Mouse (Mus musculus) neural tube, embryonic 14.5 days (tissue): ENCODE measurements around the gene Smox. TPM values are rescaled to one million over a fixed set of nuclear protein-coding genes. Genes with fewer than 3 reads are reported as not detected.
A peak's percentile ranks its signal among the peaks of the same experiment; 100 is the strongest.

ENCODE experiments used
- ATAC-seq: fragments of 200-750 bp; cut with Nextera tagmentation; 2 replicates; pipeline ENCODE4 v1.8.0; 2017; ENCODE audit warnings: low read depth, mild to moderate bottlenecking, moderate TSS enrichment, moderate library complexity
- H3K27ac ChIP-seq: fragments of 300-500 bp; sonication (generic); 2 replicates; pipeline ENCODE4 v1.5.1; 2014; ENCODE audit warnings: low read depth, mild to moderate bottlenecking, control low read depth, low read length, moderate library complexity, mixed read lengths
- H3K27me3 ChIP-seq: fragments of 300-500 bp; sonication (generic); 2 replicates; pipeline ENCODE4 v1.6.1; 2014; ENCODE audit warnings: low read length; ENCODE audit not compliant: control insufficient read depth, insufficient read depth
- H3K36me3 ChIP-seq: fragments of 300-500 bp; sonication (generic); 2 replicates; pipeline ENCODE4 v1.6.1; 2014; ENCODE audit warnings: low read length, mixed read lengths; ENCODE audit not compliant: control insufficient read depth, insufficient read depth
- H3K4me1 ChIP-seq: fragments of 300-500 bp; sonication (generic); 2 replicates; pipeline ENCODE4 v1.6.1; 2014; ENCODE audit warnings: low read length; ENCODE audit not compliant: control insufficient read depth, insufficient read depth
- H3K4me2 ChIP-seq: fragments of 300-500 bp; sonication (generic); 2 replicates; pipeline ENCODE4 v1.6.1; 2014; ENCODE audit warnings: mild to moderate bottlenecking, low read depth, low read length, control low read depth
- H3K4me3 ChIP-seq: fragments of 300-500 bp; sonication (generic); 2 replicates; pipeline ENCODE4 v1.5.1; 2014; ENCODE audit warnings: low read depth, low read length, control low read depth, mixed read lengths
- H3K9ac ChIP-seq: fragments of 300-500 bp; sonication (generic); replicated peaks from 2 replicates; pipeline ENCODE4 v1.6.1; 2014; ENCODE audit warnings: low read depth, mild to moderate bottlenecking, control low read depth, low read length, mixed read lengths
- H3K9me3 ChIP-seq: fragments of 300-500 bp; sonication (generic); 2 replicates; pipeline ENCODE4 v1.6.1; 2016; ENCODE audit warnings: low read length; ENCODE audit not compliant: control insufficient read depth
- WGBS: fragments of 180-500 bp; shearing (Covaris S2); extraction: QIAGEN DNeasy Blood & Tissue Kit; methylation state at CpG from one replicate; pipeline ENCODE4 v1.1.7; 2014; 5-methylcytosine and 5-hydroxymethylcytosine counted together
- polyA plus RNA-seq: library from polyadenylated mRNA; unstranded; fragments of >200 nt; fragmentation: Nextera tagmentation; extraction: Ambion mirVana; gene quantifications from 2 replicates; pipeline ENCODE4 v1.2.1, GENCODE M21; 2014

The Smox gene
- polyA plus RNA-seq, 1 experiment from 2014 or later: 28.9 TPM

- H3K4me3 ChIP-seq: no peak overlapping the region
- no peak overlapping the region for H3K27ac ChIP-seq
- H3K36me3 ChIP-seq: no peaks in the 10 kb centered on the region
- WGBS: 32% methylated on average over 2 of the region's 2 CpGs
- 0 out of 2 replicates have a peak, but pooled peaks cover 9% of the 10 kb centered on the region for H3K4me1 ChIP-seq
- no peak overlapping the region for H3K9ac ChIP-seq
- no peak overlapping the region for H3K4me2 ChIP-seq
- no peaks in the 10 kb centered on the region for H3K9me3 ChIP-seq
- no peak for ATAC-seq
- H3K27me3 ChIP-seq: no peaks in the 10 kb centered on the region
Measured at GRCm38 (mm10) chr2:131513477-131513876, 22.2 kb downstream of the Smox start.

- Histone ChIP-seq H3K9me3 (no peaks in the 10 kb centered on the region), H3K27ac (no peak overlapping the region), H3K9ac (no peak overlapping the region), H3K27me3 (no peaks in the 10 kb centered on the region), H3K4me2 (no peak overlapping the region), H3K4me3 (no peak overlapping the region), H3K36me3 (no peaks in the 10 kb centered on the region), H3K4me1 (0 out of 2 replicates have a peak, but pooled peaks cover 8% of the 10 kb centered on the region)
- WGBS: 86% methylated on average over 4 of the region's 4 CpGs
- no peak for ATAC-seq
Measured at GRCm38 (mm10) chr2:131514055-131514621, 22.8 kb downstream of the Smox start.

- H3K4me2 ChIP-seq: no peak overlapping the region
- H3K27ac ChIP-seq: no peak overlapping the region
- no peaks in the 10 kb centered on the region for H3K27me3 ChIP-seq
- H3K36me3 ChIP-seq: no peaks in the 10 kb centered on the region
- 87% methylated on average over 4 of the region's 4 CpGs for WGBS
- no peaks in the 10 kb centered on the region for H3K4me1 ChIP-seq
- no peak overlapping the region for H3K4me3 ChIP-seq
- no peaks in the 10 kb centered on the region for H3K9me3 ChIP-seq
- ATAC-seq: no peak
- H3K9ac ChIP-seq: no peak overlapping the region
Measured at GRCm38 (mm10) chr2:131517550-131517949, 26.3 kb downstream of the Smox start.

- no peak overlapping the region for H3K27ac ChIP-seq
- 68% methylated on average over 3 of the region's 3 CpGs for WGBS
- H3K9ac ChIP-seq: no peak overlapping the region
- H3K36me3 ChIP-seq: no peaks in the 10 kb centered on the region
- no peaks in the 10 kb centered on the region for H3K4me1 ChIP-seq
- ATAC-seq: no peak
- no peaks in the 10 kb centered on the region for H3K27me3 ChIP-seq
- no peaks in the 10 kb centered on the region for H3K9me3 ChIP-seq
- H3K4me2 ChIP-seq: no peak overlapping the region
- H3K4me3 ChIP-seq: no peak overlapping the region
Measured at GRCm38 (mm10) chr2:131518790-131519189, 27.5 kb downstream of the Smox start.

- Histone ChIP-seq H3K27ac (no peak overlapping the region), H3K9me3 (no peaks in the 10 kb centered on the region), H3K4me2 (no peak overlapping the region), H3K4me1 (no peaks in the 10 kb centered on the region), H3K27me3 (no peaks in the 10 kb centered on the region), H3K9ac (no peak overlapping the region), H3K36me3 (no peaks in the 10 kb centered on the region; the same call in 1 of the 2 replicates), H3K4me3 (no peak overlapping the region)
- no peak for ATAC-seq
- WGBS: 94% methylated on average over 19 of the region's 19 CpGs
Measured at GRCm38 (mm10) chr2:131520743-131521142, 29.4 kb downstream of the Smox start.

- no peak for ATAC-seq
- H3K4me1 ChIP-seq: no peaks in the 10 kb centered on the region
- no peaks in the 10 kb centered on the region; the same call in 1 of the 2 replicates for H3K36me3 ChIP-seq
- no peaks in the 10 kb centered on the region for H3K9me3 ChIP-seq
- no peak overlapping the region for H3K9ac ChIP-seq
- no peaks in the 10 kb centered on the region for H3K27me3 ChIP-seq
- 46% methylated on average over 3 of the region's 3 CpGs for WGBS
- no peak overlapping the region for H3K27ac ChIP-seq
- no peak overlapping the region for H3K4me3 ChIP-seq
- H3K4me2 ChIP-seq: no peak overlapping the region
Measured at GRCm38 (mm10) chr2:131527061-131527460, 35.8 kb downstream of the Smox start.

GRCm38 (mm10) chr2:131529898-131530622 lies 38.8 kb downstream of the Smox start:
- Histone ChIP-seq H3K9ac (no peak overlapping the region), H3K27ac (no peak overlapping the region), H3K36me3 (no peaks in the 10 kb centered on the region), H3K27me3 (no peaks in the 10 kb centered on the region), H3K4me3 (no peak overlapping the region), H3K9me3 (no peaks in the 10 kb centered on the region), H3K4me1 (no peaks in the 10 kb centered on the region), H3K4me2 (no peak overlapping the region)
- WGBS: 42% methylated on average over 11 of the region's 11 CpGs
- ATAC-seq: peak; percentile 55; the same call in 1 of the 2 replicates

GRCm38 (mm10) chr2:131530623-131531008 lies 39.3 kb downstream of the Smox start:
- WGBS: 22% methylated on average over 9 of the region's 9 CpGs
- ATAC-seq: peak; percentile 46
- H3K27me3 ChIP-seq: no peaks in the 10 kb centered on the region
- H3K27ac ChIP-seq: no peak overlapping the region
- H3K36me3 ChIP-seq: no peaks in the 10 kb centered on the region
- H3K9me3 ChIP-seq: no peaks in the 10 kb centered on the region
- H3K4me3 ChIP-seq: no peak overlapping the region
- H3K4me2 ChIP-seq: no peak overlapping the region
- H3K9ac ChIP-seq: no peak overlapping the region
- H3K4me1 ChIP-seq: no peaks in the 10 kb centered on the region

- H3K36me3 ChIP-seq: no peaks in the 10 kb centered on the region
- 90% methylated on average over 7 of the region's 7 CpGs for WGBS
- H3K27ac ChIP-seq: no peak overlapping the region
- H3K27me3 ChIP-seq: no peaks in the 10 kb centered on the region
- no peak for ATAC-seq
- H3K4me1 ChIP-seq: no peaks in the 10 kb centered on the region
- no peak overlapping the region for H3K4me2 ChIP-seq
- H3K9me3 ChIP-seq: no peaks in the 10 kb centered on the region
- H3K9ac ChIP-seq: no peak overlapping the region
- no peak overlapping the region for H3K4me3 ChIP-seq
Measured at GRCm38 (mm10) chr2:131531271-131531670, 40.0 kb downstream of the Smox start.
